Mouse (Mus musculus): ENCODE measurements around the gene Agbl1. TPM values are rescaled to one million over a fixed set of nuclear protein-coding genes. Genes with fewer than 3 reads are reported as not detected.

Agbl1 gene
- polyA plus RNA-seq (2014; fragmentation: Nextera tagmentation; extraction: Ambion mirVana), result 0.07 TPM in 1 of 2 replicates, not detected in the other

- DNase-seq (no peak), ATAC-seq (ENCODE audit: insufficient read depth) (no peak)
- no peak for TF ChIP-seq CTCF (IDR thresholded peaks at IDR 0.05; ENCODE audit: low read depth)
- no peak within 1 kb of the TSS for H3K27ac ChIP-seq (ENCODE audit: low read depth)
- no peak within 1 kb of the TSS for H3K9ac ChIP-seq
- H3K9me3 ChIP-seq (ENCODE audit: low read depth, low read length), result no peaks in the 10 kb centered on the region
- no peak within 1 kb of the TSS for H3K4me2 ChIP-seq
- H3K36me3 ChIP-seq (ENCODE audit: insufficient read depth), result no peaks in the 10 kb centered on the region
- WGBS, result 60% methylated on average over 7 of the region's 7 CpGs
- H3K27me3 ChIP-seq (ENCODE audit: insufficient read depth, low read length), result no peaks in the 10 kb centered on the region
- H3K4me3 ChIP-seq (ENCODE audit: low read depth, low read length), result no peak within 1 kb of the TSS
- no peaks in the 10 kb centered on the region for H3K4me1 ChIP-seq (ENCODE audit: insufficient read depth)
Measured at GRCm38 (mm10) chr7:76229311-76229937, at the start of gene Agbl1. Agbl1 (plus strand) TSS chr7:76229887.

DNA sequence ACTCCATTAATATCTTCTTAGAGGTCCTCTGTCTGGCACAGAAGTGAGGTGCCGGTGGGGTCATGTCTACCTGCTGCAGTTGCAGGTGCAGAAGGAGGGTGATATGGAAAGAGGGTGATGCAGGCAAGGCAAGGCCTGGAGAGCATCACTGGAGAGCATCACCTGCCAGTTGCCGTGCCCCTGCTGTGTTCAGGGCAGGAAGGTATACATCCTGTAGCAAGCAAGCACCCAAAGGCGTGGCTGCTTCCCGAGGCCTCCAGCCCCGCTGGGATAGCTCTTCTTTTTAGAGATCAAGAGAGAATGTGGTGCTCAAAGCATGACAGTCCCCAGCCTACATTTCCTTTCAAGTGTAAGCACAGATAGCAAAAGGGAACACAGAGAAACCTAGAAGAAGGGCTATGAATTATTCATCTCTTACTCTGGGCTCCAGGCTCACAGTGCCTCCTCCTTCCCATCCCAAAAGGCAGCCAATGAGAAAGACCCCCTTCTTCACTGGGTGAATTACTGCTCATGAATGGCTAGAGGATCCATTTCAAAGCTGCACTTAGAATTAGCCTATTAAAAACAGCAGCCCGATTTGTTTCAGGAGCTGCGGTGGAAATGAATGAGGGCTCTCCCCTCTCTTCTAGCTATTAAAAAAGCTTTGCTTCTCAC, 44.6 kb upstream of the Agbl1 start:
- TF ChIP-seq CTCF (IDR thresholded peaks at IDR 0.05; ENCODE audit: low read depth), result no peak
- no peaks in the 10 kb centered on the region for H3K27me3 ChIP-seq (ENCODE audit: insufficient read depth, low read length)
- H3K9me3 ChIP-seq (ENCODE audit: low read depth, low read length), result no peaks in the 10 kb centered on the region
- ATAC-seq (ENCODE audit: insufficient read depth), result no peak
- H3K4me1 ChIP-seq (ENCODE audit: insufficient read depth), result no peaks in the 10 kb centered on the region
- no peak overlapping the region for H3K27ac ChIP-seq (ENCODE audit: low read depth)
- no peak for DNase-seq
- no peak overlapping the region for H3K9ac ChIP-seq
- no peak overlapping the region for H3K4me3 ChIP-seq (ENCODE audit: low read depth, low read length)
- 53% methylated on average over 7 of the region's 7 CpGs for WGBS
- no peak overlapping the region for H3K4me2 ChIP-seq
- H3K36me3 ChIP-seq (ENCODE audit: insufficient read depth), result no peaks in the 10 kb centered on the region

DNA sequence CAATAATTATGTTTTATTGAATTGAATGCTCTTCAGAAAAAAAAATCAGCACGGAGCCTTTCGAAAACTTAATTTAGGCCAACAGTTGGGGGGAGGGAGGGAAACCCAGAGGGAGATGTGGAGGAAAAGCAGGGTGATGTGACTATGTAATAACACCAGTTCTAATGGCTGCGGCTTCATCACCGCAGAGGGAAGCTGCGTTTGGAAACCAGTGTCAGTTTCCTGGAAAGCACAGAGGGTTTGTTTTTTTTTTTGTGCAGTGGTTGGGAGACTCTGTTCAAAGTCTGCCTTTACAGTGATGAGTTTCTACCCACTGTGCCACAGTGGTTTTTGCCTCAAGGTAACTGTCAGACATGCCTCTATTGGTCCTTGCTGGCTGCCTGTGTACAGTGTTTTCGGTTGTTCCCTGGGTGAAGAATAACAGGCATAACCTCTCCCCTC, 44.0 kb upstream of the Agbl1 start:
- Histone ChIP-seq H3K4me2 (no peak overlapping the region), H3K4me1 (ENCODE audit: insufficient read depth) (no peaks in the 10 kb centered on the region)

GRCm38 (mm10) chr7:76218546-76218945, 11.1 kb upstream of the Agbl1 start:
- 50% methylated on average over 4 of the region's 4 CpGs for WGBS
- TF ChIP-seq CTCF (IDR thresholded peaks at IDR 0.05; ENCODE audit: low read depth), result no peak
- Histone ChIP-seq H3K9me3 (ENCODE audit: low read depth, low read length) (no peaks in the 10 kb centered on the region), H3K4me2 (no peak overlapping the region), H3K27ac (ENCODE audit: low read depth) (no peak overlapping the region), H3K4me1 (ENCODE audit: insufficient read depth) (no peaks in the 10 kb centered on the region), H3K9ac (no peak overlapping the region), H3K4me3 (ENCODE audit: low read depth, low read length) (no peak overlapping the region), H3K27me3 (ENCODE audit: insufficient read depth, low read length) (no peaks in the 10 kb centered on the region), H3K36me3 (ENCODE audit: insufficient read depth) (no peaks in the 10 kb centered on the region)
- DNase-seq (no peak), ATAC-seq (ENCODE audit: insufficient read depth) (no peak)

More for the DNA sequence above, 44.0 kb upstream of the Agbl1 start:
- Histone ChIP-seq H3K27me3 (ENCODE audit: insufficient read depth, low read length) (no peaks in the 10 kb centered on the region), H3K9ac (no peak overlapping the region), H3K27ac (ENCODE audit: low read depth) (no peak overlapping the region), H3K36me3 (ENCODE audit: insufficient read depth) (no peaks in the 10 kb centered on the region), H3K9me3 (ENCODE audit: low read depth, low read length) (no peaks in the 10 kb centered on the region), H3K4me3 (ENCODE audit: low read depth, low read length) (no peak overlapping the region)
- WGBS, result 52% methylated on average over 6 of the region's 6 CpGs
- DNase-seq (no peak), ATAC-seq (ENCODE audit: insufficient read depth) (no peak)
- TF ChIP-seq CTCF (IDR thresholded peaks at IDR 0.05; ENCODE audit: low read depth), result no peak

DNA sequence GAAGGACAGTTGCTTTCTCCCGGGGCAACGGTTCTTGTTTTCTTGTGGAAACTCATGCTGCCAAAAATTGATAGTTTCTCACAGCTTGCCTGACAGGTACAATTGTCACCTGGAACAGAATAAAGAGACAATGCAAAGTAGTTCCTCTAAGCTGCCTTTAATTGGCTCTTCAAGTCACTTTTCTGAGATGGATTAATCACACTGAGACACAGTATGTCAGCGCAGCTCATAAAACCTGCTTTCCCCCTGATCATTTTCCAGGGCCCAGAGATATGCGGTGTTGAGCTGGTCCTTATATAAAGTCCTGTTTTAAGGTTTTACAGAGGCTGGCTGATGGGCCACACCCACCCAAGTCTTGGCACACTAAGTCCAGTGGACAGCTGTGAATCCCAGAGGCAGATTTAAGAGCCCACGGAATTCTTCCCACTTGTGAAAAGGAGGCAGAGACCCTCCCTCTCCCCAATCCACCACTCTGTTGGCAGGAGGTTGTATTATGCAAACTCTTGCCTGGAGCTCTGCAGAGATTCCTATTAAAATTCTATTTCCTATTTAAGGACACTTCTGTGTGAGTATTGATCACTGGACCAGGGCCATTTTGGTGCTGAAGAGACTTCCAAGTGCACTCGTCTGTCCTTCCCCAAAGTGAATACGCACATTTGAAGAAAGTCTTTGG, 9.8 kb upstream of the Agbl1 start:
- Histone ChIP-seq H3K36me3 (ENCODE audit: insufficient read depth) (no peaks in the 10 kb centered on the region), H3K9me3 (ENCODE audit: low read depth, low read length) (no peaks in the 10 kb centered on the region), H3K27ac (ENCODE audit: low read depth) (no peak overlapping the region), H3K27me3 (ENCODE audit: insufficient read depth, low read length) (no peaks in the 10 kb centered on the region), H3K9ac (no peak overlapping the region), H3K4me1 (ENCODE audit: insufficient read depth) (no peaks in the 10 kb centered on the region), H3K4me2 (no peak overlapping the region), H3K4me3 (ENCODE audit: low read depth, low read length) (no peak overlapping the region)
- TF ChIP-seq CTCF (IDR thresholded peaks at IDR 0.05; ENCODE audit: low read depth), result no peak
- WGBS, result 80% methylated on average over 7 of the region's 7 CpGs
- DNase-seq, result no peak
- no peak for ATAC-seq (ENCODE audit: insufficient read depth)

- no peak for TF ChIP-seq CTCF (IDR thresholded peaks at IDR 0.05; ENCODE audit: low read depth)
- Histone ChIP-seq H3K9me3 (ENCODE audit: low read depth, low read length) (no peaks in the 10 kb centered on the region), H3K4me2 (no peak overlapping the region), H3K9ac (no peak overlapping the region), H3K4me3 (ENCODE audit: low read depth, low read length) (no peak overlapping the region), H3K27me3 (ENCODE audit: insufficient read depth, low read length) (no peaks in the 10 kb centered on the region), H3K27ac (ENCODE audit: low read depth) (no peak overlapping the region), H3K4me1 (ENCODE audit: insufficient read depth) (no peaks in the 10 kb centered on the region), H3K36me3 (ENCODE audit: insufficient read depth) (no peaks in the 10 kb centered on the region)
- ATAC-seq (ENCODE audit: insufficient read depth) (no peak), DNase-seq (no peak)
- WGBS, result 82% methylated on average over 2 of the region's 2 CpGs
Measured at GRCm38 (mm10) chr7:76222691-76223090, 7.0 kb upstream of the Agbl1 start.

DNA sequence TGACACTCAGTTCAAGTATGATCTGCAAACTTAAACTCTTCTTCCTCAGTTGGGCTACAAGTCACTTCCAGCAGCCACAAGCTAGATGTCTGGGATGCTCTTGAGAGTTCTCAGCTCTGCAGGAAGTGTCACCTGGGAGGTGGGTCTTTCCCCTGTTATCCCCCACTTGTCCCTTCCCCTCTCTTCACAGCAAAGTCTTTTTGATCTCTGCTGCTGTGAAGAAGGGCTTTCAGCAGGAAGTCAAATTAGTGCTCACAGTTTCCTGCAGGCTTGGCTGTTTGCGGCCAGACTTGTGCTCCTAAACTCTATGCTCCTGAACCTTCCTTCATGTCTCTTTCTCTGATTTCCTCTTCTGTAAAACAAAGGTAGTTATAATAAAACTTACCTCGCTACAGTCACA, 806 bp upstream of the Agbl1 start:
- Histone ChIP-seq H3K4me3 (ENCODE audit: low read depth, low read length) (no peak overlapping the region), H3K4me2 (no peak overlapping the region), H3K9me3 (ENCODE audit: low read depth, low read length) (no peaks in the 10 kb centered on the region), H3K36me3 (ENCODE audit: insufficient read depth) (no peaks in the 10 kb centered on the region), H3K27ac (ENCODE audit: low read depth) (no peak overlapping the region), H3K9ac (no peak overlapping the region), H3K4me1 (ENCODE audit: insufficient read depth) (no peaks in the 10 kb centered on the region), H3K27me3 (ENCODE audit: insufficient read depth, low read length) (no peaks in the 10 kb centered on the region)
- DNase-seq (no peak), ATAC-seq (ENCODE audit: insufficient read depth) (no peak)
- no peak for TF ChIP-seq CTCF (IDR thresholded peaks at IDR 0.05; ENCODE audit: low read depth)
- 28% methylated on average over 2 of the region's 2 CpGs for WGBS
